Mouse (Mus musculus): ENCODE data around the gene Gse1.

GRCm38 (mm10) chr8:120614491-120614890, 386.2 kb downstream of the Gse1 start:
- TF ChIP-seq GATA1 (IDR thresholded peaks at IDR 0.05; ENCODE audit: low read length) = no peak
- TF ChIP-seq TAL1 (IDR thresholded peaks at IDR 0.05; ENCODE audit: low read length) = no peak
